Mouse (Mus musculus): ENCODE data around the gene Tprg. TPM values are rescaled to one million over a fixed set of nuclear protein-coding genes. Genes with fewer than 3 reads are reported as not detected.

Gene Tprg
- not detected in 2 replicates for polyA plus RNA-seq (2016; fragmentation: Nextera tagmentation; extraction: Ambion mirVana)

DNA sequence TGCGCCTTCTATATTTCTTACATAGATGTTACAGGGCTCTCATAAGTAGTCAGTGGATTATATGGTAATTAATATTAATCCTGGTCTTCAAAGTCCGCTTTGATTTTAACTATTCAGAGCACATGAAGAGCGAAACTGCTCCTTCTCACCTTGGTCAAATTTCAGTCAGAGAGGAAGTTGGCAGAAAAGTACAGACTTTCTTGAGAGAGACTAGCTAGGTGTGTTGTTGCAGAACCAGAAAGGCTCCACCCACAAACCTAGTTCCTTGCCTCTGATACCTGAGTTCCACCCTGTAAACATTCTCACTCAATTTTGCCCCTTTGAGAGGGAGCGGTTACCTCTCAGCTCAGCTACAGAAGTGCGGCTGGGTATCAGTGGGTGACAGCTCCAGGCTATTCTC lies at the start of gene Tprg:
Tprg (plus strand) TSS at position 301 of the 400 bp plus-strand sequence.
- no peaks in the 10 kb centered on the region for H3K9me3 ChIP-seq (replicated peaks)
- no peaks in the 10 kb centered on the region for H3K36me3 ChIP-seq
- no peak within 1 kb of the TSS for H3K27ac ChIP-seq
- H3K4me3 ChIP-seq = no peak within 1 kb of the TSS
- no peaks in the 10 kb centered on the region for H3K27me3 ChIP-seq (ENCODE audit: low read depth, poor library complexity, severe bottlenecking)
- WGBS = 94% methylated on average over 5 of the region's 5 CpGs
- H3K4me1 ChIP-seq = no peaks in the 10 kb centered on the region
- DNase-seq (ENCODE audit: low spot score) = no peak

DNA sequence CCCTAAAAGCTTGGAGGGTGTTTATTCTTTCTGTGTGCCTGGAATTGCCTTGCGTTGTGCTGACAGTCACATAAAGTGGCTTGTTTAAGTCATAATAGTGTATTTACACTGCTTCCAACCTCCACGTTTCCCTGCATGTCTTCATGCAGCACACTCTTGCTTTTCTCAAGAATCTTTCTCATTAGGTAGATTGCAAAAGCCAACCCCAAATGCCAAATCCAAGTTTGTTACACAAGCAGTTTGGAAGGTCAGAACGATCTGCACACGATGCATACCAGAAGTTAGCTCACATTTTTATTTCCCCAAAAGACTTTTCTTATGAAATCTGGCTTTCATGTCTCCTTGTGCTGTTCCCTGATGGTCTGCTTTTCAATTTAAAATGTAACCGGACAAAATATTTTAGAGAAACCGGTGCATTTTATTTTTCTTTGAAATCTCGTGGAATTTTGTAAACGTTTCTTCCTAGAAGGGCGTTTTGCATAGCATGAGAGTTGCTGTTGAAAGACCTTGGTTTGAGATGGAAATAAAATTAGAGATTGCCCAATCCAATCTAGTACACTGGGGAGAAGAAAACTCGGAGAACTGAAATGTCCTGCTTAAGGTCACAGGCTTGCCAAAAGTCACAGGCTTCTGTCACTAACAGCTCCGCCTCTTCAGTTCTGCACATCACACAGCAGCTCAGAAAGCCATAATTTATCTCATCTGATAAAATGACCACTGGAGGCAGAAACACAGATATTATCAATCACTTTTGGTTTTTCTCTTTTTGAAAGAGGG lies 48.2 kb upstream of the Tprg start:
- H3K4me1 ChIP-seq = peaks cover 9% of the 10 kb centered on the region
- no peaks in the 10 kb centered on the region for H3K9me3 ChIP-seq (replicated peaks)
- H3K36me3 ChIP-seq = no peaks in the 10 kb centered on the region
- WGBS = 78% methylated on average over 11 of the region's 11 CpGs
- no peak overlapping the region for H3K27ac ChIP-seq
- H3K27me3 ChIP-seq (ENCODE audit: low read depth, poor library complexity, severe bottlenecking) = no peaks in the 10 kb centered on the region
- no peak overlapping the region for H3K4me3 ChIP-seq
- DNase-seq (ENCODE audit: low spot score) = no peak

DNA sequence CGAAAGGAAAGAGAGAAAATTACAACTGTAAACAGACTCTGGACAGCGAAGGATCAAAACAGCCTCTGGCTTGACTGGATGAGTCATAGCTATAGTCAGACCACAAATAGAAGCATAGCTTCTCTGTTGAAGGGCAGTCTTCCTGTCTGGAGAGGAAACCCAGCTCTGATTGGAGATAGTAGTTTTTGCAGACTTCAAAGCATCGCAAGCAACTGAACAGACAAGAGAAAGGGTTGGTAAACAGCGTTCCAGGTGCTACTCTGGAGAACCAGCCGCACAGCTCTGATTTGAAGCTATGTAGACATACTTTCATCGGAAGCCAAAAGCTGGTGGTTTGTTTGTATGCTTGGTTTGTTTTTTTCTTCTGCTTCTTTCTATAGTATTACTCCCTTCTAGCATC lies 37.7 kb upstream of the Tprg start:
- Histone ChIP-seq H3K9me3 (replicated peaks) (no peaks in the 10 kb centered on the region), H3K27ac (no peak overlapping the region), H3K36me3 (no peaks in the 10 kb centered on the region), H3K27me3 (ENCODE audit: low read depth, poor library complexity, severe bottlenecking) (no peaks in the 10 kb centered on the region), H3K4me1 (peaks cover 12% of the 10 kb centered on the region), H3K4me3 (no peak overlapping the region)
- DNase-seq (ENCODE audit: low spot score) = no peak
- 87% methylated on average over 6 of the region's 6 CpGs for WGBS

GRCm38 (mm10) chr16:25250129-25250749 lies 36.4 kb upstream of the Tprg start:
- WGBS = 96% methylated on average over 6 of the region's 6 CpGs
- no peak for DNase-seq (ENCODE audit: low spot score)
- H3K36me3 ChIP-seq = no peaks in the 10 kb centered on the region
- H3K9me3 ChIP-seq (replicated peaks) = no peaks in the 10 kb centered on the region
- H3K4me3 ChIP-seq = no peak overlapping the region
- H3K27ac ChIP-seq = no peak overlapping the region
- peaks cover 12% of the 10 kb centered on the region for H3K4me1 ChIP-seq
- no peaks in the 10 kb centered on the region for H3K27me3 ChIP-seq (ENCODE audit: low read depth, poor library complexity, severe bottlenecking)

GRCm38 (mm10) chr16:25251080-25251479 lies 35.5 kb upstream of the Tprg start:
- Histone ChIP-seq H3K4me1 (peaks cover 12% of the 10 kb centered on the region), H3K36me3 (no peaks in the 10 kb centered on the region), H3K9me3 (replicated peaks) (no peaks in the 10 kb centered on the region), H3K27me3 (ENCODE audit: low read depth, poor library complexity, severe bottlenecking) (no peaks in the 10 kb centered on the region), H3K27ac (no peak overlapping the region), H3K4me3 (no peak overlapping the region)
- 92% methylated on average over 9 of the region's 9 CpGs for WGBS
- no peak for DNase-seq (ENCODE audit: low spot score)

DNA sequence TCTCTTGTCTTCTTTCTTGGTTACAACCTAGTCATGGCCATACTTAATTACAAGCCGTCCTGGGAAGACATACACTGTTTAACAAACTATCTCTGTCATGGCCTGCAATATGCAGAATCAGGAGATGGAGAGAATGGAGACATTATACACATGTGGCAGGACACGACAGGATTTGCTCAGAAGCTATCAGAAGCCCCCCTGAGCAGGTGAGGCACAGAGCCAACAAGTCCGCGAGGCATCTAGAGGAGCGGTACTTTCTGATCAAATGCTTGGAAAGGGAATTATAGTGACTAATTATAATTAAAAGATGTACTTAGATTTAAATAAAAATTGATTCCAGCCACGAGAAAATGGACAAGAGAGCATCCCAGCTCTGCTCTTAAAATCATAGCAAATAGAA lies 32.0 kb upstream of the Tprg start:
- Histone ChIP-seq H3K27me3 (ENCODE audit: low read depth, poor library complexity, severe bottlenecking) (no peaks in the 10 kb centered on the region), H3K9me3 (replicated peaks) (no peaks in the 10 kb centered on the region), H3K27ac (no peak overlapping the region), H3K4me3 (no peak overlapping the region), H3K4me1 (no peaks in the 10 kb centered on the region), H3K36me3 (no peaks in the 10 kb centered on the region)
- DNase-seq (ENCODE audit: low spot score) = no peak
- WGBS = 92% methylated on average over 6 of the region's 6 CpGs

DNA sequence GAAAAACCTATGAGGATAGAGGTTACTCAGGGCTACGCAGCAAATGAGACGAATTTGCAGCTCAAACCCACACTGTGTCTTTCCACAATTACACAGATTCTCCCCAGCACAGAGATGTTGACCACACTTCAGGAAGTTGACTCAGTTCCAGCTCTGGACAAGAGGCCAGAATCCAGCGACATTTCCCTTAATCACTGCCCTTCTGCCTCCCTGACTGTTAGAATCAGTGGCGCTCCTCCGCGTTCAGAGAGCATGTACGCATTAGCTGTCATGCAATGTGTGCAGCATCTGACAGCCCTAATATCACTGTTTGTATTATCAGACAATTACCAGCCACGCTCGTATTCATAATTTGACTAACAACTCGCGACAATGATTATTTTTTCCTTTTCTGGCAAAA lies 31.4 kb upstream of the Tprg start:
- 93% methylated on average over 11 of the region's 11 CpGs for WGBS
- DNase-seq (ENCODE audit: low spot score) = no peak
- Histone ChIP-seq H3K4me3 (no peak overlapping the region), H3K36me3 (no peaks in the 10 kb centered on the region), H3K27ac (no peak overlapping the region), H3K9me3 (replicated peaks) (no peaks in the 10 kb centered on the region), H3K27me3 (ENCODE audit: low read depth, poor library complexity, severe bottlenecking) (no peaks in the 10 kb centered on the region), H3K4me1 (no peaks in the 10 kb centered on the region)

DNA sequence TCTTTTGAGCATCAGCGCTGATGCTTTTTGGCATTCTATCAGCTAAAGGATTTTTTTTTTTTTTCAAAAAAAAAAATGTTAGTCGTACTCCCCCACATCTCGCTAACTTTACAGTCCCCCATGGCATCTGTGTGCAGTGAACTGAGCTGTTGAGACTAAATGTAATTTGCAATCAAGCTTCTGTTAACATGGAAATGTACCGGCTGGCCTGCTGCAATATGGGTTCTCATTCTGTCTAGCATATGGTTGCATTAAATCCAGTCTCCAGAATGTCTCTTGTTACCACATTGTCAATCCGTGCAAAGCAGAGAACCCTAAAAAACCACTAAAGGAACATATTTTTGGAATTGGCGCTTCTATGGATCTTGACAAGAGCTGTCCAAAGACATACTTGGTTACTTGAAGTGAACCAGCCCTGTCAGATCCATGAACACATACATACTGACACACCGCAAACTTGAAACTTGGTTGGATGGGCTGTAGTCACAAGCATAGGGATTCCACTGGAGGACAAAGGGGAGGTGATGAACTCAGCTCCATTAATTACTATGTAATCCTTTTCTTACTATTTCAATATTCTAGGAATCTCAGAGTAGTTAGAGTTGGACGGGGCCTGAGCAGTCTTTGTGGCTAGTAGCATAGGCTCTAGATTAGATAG lies 30.9 kb upstream of the Tprg start:
- H3K9me3 ChIP-seq (replicated peaks) = no peaks in the 10 kb centered on the region

GRCm38 (mm10) chr16:25262306-25262705 lies 24.3 kb upstream of the Tprg start:
- no peak overlapping the region for H3K4me3 ChIP-seq
- no peaks in the 10 kb centered on the region for H3K4me1 ChIP-seq
- no peak for DNase-seq (ENCODE audit: low spot score)
- H3K36me3 ChIP-seq = no peaks in the 10 kb centered on the region
- 93% methylated on average over 5 of the region's 5 CpGs for WGBS
- peaks cover 10% of the 10 kb centered on the region; the same call in 1 of the 2 replicates for H3K27me3 ChIP-seq (ENCODE audit: low read depth, poor library complexity, severe bottlenecking)
- H3K9me3 ChIP-seq (replicated peaks) = no peaks in the 10 kb centered on the region
- no peak overlapping the region for H3K27ac ChIP-seq

More for the DNA sequence above, 30.9 kb upstream of the Tprg start:
- Histone ChIP-seq H3K27ac (no peak overlapping the region), H3K4me1 (no peaks in the 10 kb centered on the region), H3K4me3 (no peak overlapping the region), H3K27me3 (ENCODE audit: low read depth, poor library complexity, severe bottlenecking) (no peaks in the 10 kb centered on the region), H3K36me3 (no peaks in the 10 kb centered on the region)
- WGBS = 96% methylated on average over 8 of the region's 8 CpGs
- DNase-seq (ENCODE audit: low spot score) = no peak

DNA sequence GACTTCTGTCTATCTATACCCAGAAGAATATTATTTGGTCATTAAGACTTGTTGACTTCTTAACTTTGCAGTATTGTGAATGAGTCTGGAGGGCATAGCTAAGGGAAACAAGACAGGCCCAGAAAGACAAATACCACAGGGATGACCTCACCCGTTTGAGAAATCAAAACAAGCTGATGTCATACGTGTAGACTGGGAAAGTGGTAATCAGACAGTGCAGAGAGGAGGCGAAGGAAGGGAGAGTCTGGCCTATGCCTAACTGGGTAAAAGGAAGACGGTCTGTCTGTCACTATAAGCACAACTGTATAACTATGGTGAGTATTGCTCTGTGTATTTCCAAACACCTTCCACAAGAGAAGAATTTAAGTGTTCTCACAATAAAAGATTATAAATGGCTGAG lies 23.7 kb upstream of the Tprg start:
- H3K27me3 ChIP-seq (ENCODE audit: low read depth, poor library complexity, severe bottlenecking) = peaks cover 10% of the 10 kb centered on the region; the same call in 1 of the 2 replicates
- no peaks in the 10 kb centered on the region for H3K9me3 ChIP-seq (replicated peaks)
- WGBS = 84% methylated on average over 4 of the region's 4 CpGs
- H3K27ac ChIP-seq = no peak overlapping the region
- H3K36me3 ChIP-seq = no peaks in the 10 kb centered on the region
- no peak for DNase-seq (ENCODE audit: low spot score)
- H3K4me3 ChIP-seq = no peak overlapping the region
- H3K4me1 ChIP-seq = no peaks in the 10 kb centered on the region

GRCm38 (mm10) chr16:25263520-25264149 lies 23.0 kb upstream of the Tprg start:
- DNase-seq (ENCODE audit: low spot score) = peak; percentile 85
- Histone ChIP-seq H3K27me3 (ENCODE audit: low read depth, poor library complexity, severe bottlenecking) (peaks cover 10% of the 10 kb centered on the region; the same call in 1 of the 2 replicates), H3K36me3 (no peaks in the 10 kb centered on the region), H3K9me3 (replicated peaks) (no peaks in the 10 kb centered on the region), H3K27ac (no peak overlapping the region), H3K4me3 (no peak overlapping the region), H3K4me1 (no peaks in the 10 kb centered on the region)
- 45% methylated on average over 9 of the region's 9 CpGs for WGBS

DNA sequence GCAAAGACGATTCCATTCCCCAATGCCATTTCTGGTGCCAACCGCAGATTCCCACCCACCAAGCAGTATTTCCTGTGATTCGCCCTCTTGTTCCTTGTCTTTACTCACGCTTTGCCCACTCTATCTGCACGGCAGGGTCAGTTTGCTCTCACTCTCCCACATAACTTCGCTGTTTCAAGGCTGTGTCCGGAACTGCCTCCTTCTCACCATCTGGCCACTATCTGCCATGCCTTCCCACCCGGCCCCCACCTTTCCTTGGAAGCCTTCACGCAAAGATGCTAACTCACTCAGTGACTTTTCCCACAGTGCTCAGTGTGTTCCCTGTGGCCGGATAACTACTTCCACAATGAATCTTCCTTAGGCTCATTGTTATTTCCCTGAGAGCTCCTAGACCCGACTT lies 21.4 kb upstream of the Tprg start:
- H3K9me3 ChIP-seq (replicated peaks) = no peaks in the 10 kb centered on the region
- no peaks in the 10 kb centered on the region for H3K4me1 ChIP-seq
- no peaks in the 10 kb centered on the region for H3K36me3 ChIP-seq
- peaks cover 10% of the 10 kb centered on the region; the same call in 1 of the 2 replicates for H3K27me3 ChIP-seq (ENCODE audit: low read depth, poor library complexity, severe bottlenecking)
- no peak overlapping the region for H3K27ac ChIP-seq
- H3K4me3 ChIP-seq = no peak overlapping the region
- WGBS = 72% methylated on average over 11 of the region's 11 CpGs
- DNase-seq (ENCODE audit: low spot score) = no peak

DNA sequence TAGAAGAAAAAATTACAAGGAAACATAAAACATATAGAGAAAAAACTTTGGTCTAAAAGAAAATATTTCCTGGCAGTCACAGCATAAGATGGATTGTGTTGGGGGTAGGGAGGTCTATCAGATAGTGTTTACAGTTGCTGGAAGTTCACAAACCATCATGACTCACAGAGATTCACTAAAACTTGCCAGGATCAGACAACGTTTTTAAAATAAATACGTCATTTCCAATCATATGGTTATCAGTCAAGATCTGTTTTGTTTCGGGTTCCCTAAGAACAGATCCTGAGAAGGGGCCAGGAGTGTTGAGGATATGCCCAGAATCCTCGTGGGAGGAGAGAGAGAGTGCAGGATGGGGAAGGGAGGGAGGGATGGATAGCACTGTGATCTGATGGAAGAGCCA lies 18.3 kb upstream of the Tprg start:
- Histone ChIP-seq H3K27ac (no peak overlapping the region), H3K27me3 (ENCODE audit: low read depth, poor library complexity, severe bottlenecking) (peaks cover 10% of the 10 kb centered on the region; the same call in 1 of the 2 replicates), H3K4me3 (no peak overlapping the region), H3K4me1 (no peaks in the 10 kb centered on the region), H3K36me3 (no peaks in the 10 kb centered on the region), H3K9me3 (replicated peaks) (no peaks in the 10 kb centered on the region)
- 71% methylated on average over 4 of the region's 4 CpGs for WGBS
- DNase-seq (ENCODE audit: low spot score) = no peak

Data from limb, embryonic 10.5 days (tissue).